Mouse (Mus musculus): ENCODE results near the gene E030018B13Rik. TPM values are rescaled to one million over a fixed set of nuclear protein-coding genes. Genes with fewer than 3 reads are reported as not detected.

E030018B13Rik gene
- polyA plus RNA-seq, 1 experiment from 2014 or later = not detected

- H3K4me3 ChIP-seq (ENCODE audit: low read depth, low read length) = no peak overlapping the region
- H3K27ac ChIP-seq (ENCODE audit: low read depth, low read length) = no peak overlapping the region
- no peaks in the 10 kb centered on the region for H3K36me3 ChIP-seq (ENCODE audit: control insufficient read depth, insufficient read depth, low read length)
- no peak overlapping the region for H3K9ac ChIP-seq (ENCODE audit: low read length)
- WGBS = 34% methylated on average over 4 of the region's 4 CpGs
- no peak for DNase-seq (ENCODE audit: low spot score)
- H3K9me3 ChIP-seq (replicated peaks; ENCODE audit: control insufficient read depth, low read length) = no peaks in the 10 kb centered on the region
- H3K27me3 ChIP-seq (replicated peaks; ENCODE audit: control insufficient read depth, insufficient read depth, low read length) = no peaks in the 10 kb centered on the region
- no peak overlapping the region for H3K4me2 ChIP-seq (ENCODE audit: low read length)
- ATAC-seq = no peak
- H3K4me1 ChIP-seq (ENCODE audit: control insufficient read depth, insufficient read depth, low read length) = peaks cover 28% of the 10 kb centered on the region
Measured at GRCm38 (mm10) chr7:63910912-63911311, 5.7 kb upstream of the E030018B13Rik start.

GRCm38 (mm10) chr7:63911383-63912233, 5.0 kb upstream of the E030018B13Rik start:
- Histone ChIP-seq H3K4me3 (ENCODE audit: low read depth, low read length) (no peak overlapping the region), H3K4me1 (ENCODE audit: control insufficient read depth, insufficient read depth, low read length) (peaks cover 28% of the 10 kb centered on the region), H3K36me3 (ENCODE audit: control insufficient read depth, insufficient read depth, low read length) (no peaks in the 10 kb centered on the region), H3K9me3 (replicated peaks; ENCODE audit: control insufficient read depth, low read length) (no peaks in the 10 kb centered on the region), H3K4me2 (ENCODE audit: low read length) (no peak overlapping the region), H3K27ac (ENCODE audit: low read depth, low read length) (peak overlapping the region; percentile 44), H3K9ac (ENCODE audit: low read length) (no peak overlapping the region), H3K27me3 (replicated peaks; ENCODE audit: control insufficient read depth, insufficient read depth, low read length) (no peaks in the 10 kb centered on the region)
- DNase-seq (ENCODE audit: low spot score) (no peak), ATAC-seq (peak; percentile 32)
- WGBS = 48% methylated on average over 8 of the region's 8 CpGs

- DNase-seq (ENCODE audit: low spot score) = no peak
- H3K4me1 ChIP-seq (ENCODE audit: control insufficient read depth, insufficient read depth, low read length) = peaks cover 28% of the 10 kb centered on the region
- 32% methylated on average over 7 of the region's 7 CpGs for WGBS
Measured at GRCm38 (mm10) chr7:63912234-63912810, 4.3 kb upstream of the E030018B13Rik start.

GRCm38 (mm10) chr7:63912924-63913723, 3.5 kb upstream of the E030018B13Rik start:
- H3K4me2 ChIP-seq (ENCODE audit: low read length) = no peak overlapping the region
- H3K9me3 ChIP-seq (replicated peaks; ENCODE audit: control insufficient read depth, low read length) = no peaks in the 10 kb centered on the region
- no peak for DNase-seq (ENCODE audit: low spot score)
- H3K27ac ChIP-seq (ENCODE audit: low read depth, low read length) = 0 out of 2 replicates have a peak overlapping the region, but pooled peaks have one; percentile 44
- ATAC-seq = no peak
- H3K27me3 ChIP-seq (replicated peaks; ENCODE audit: control insufficient read depth, insufficient read depth, low read length) = no peaks in the 10 kb centered on the region
- no peak overlapping the region for H3K4me3 ChIP-seq (ENCODE audit: low read depth, low read length)
- no peak overlapping the region for H3K9ac ChIP-seq (ENCODE audit: low read length)
- H3K36me3 ChIP-seq (ENCODE audit: control insufficient read depth, insufficient read depth, low read length) = no peaks in the 10 kb centered on the region
- 24% methylated on average over 12 of the region's 12 CpGs for WGBS
- peaks cover 29% of the 10 kb centered on the region for H3K4me1 ChIP-seq (ENCODE audit: control insufficient read depth, insufficient read depth, low read length)

More at GRCm38 (mm10) chr7:63912234-63912810, 4.3 kb upstream of the E030018B13Rik start:
- Histone ChIP-seq H3K9ac (ENCODE audit: low read length) (no peak overlapping the region), H3K4me3 (ENCODE audit: low read depth, low read length) (no peak overlapping the region), H3K36me3 (ENCODE audit: control insufficient read depth, insufficient read depth, low read length) (no peaks in the 10 kb centered on the region), H3K4me2 (ENCODE audit: low read length) (no peak overlapping the region), H3K9me3 (replicated peaks; ENCODE audit: control insufficient read depth, low read length) (no peaks in the 10 kb centered on the region), H3K27ac (ENCODE audit: low read depth, low read length) (peak overlapping the region; percentile 44; the same call in 1 of the 2 replicates), H3K27me3 (replicated peaks; ENCODE audit: control insufficient read depth, insufficient read depth, low read length) (no peaks in the 10 kb centered on the region)
- ATAC-seq = peak; percentile 32

GRCm38 (mm10) chr7:63913724-63914692, 2.6 kb upstream of the E030018B13Rik start:
- Histone ChIP-seq H3K4me3 (ENCODE audit: low read depth, low read length) (no peak overlapping the region), H3K36me3 (ENCODE audit: control insufficient read depth, insufficient read depth, low read length) (no peaks in the 10 kb centered on the region), H3K4me2 (ENCODE audit: low read length) (no peak overlapping the region), H3K4me1 (ENCODE audit: control insufficient read depth, insufficient read depth, low read length) (peaks cover 28% of the 10 kb centered on the region), H3K9ac (ENCODE audit: low read length) (no peak overlapping the region), H3K27ac (ENCODE audit: low read depth, low read length) (0 out of 2 replicates have a peak overlapping the region, but pooled peaks have one; percentile 0), H3K27me3 (replicated peaks; ENCODE audit: control insufficient read depth, insufficient read depth, low read length) (no peaks in the 10 kb centered on the region), H3K9me3 (replicated peaks; ENCODE audit: control insufficient read depth, low read length) (no peaks in the 10 kb centered on the region)
- 54% methylated on average over 10 of the region's 10 CpGs for WGBS
- ATAC-seq = no peak
- no peak for DNase-seq (ENCODE audit: low spot score)

GRCm38 (mm10) chr7:63914891-63915290, 1.8 kb upstream of the E030018B13Rik start:
- DNase-seq (ENCODE audit: low spot score) (no peak), ATAC-seq (no peak)
- WGBS = 98% methylated on average over 2 of the region's 2 CpGs
- no peak overlapping the region for H3K4me3 ChIP-seq (ENCODE audit: low read depth, low read length)
- H3K4me1 ChIP-seq (ENCODE audit: control insufficient read depth, insufficient read depth, low read length) = peaks cover 28% of the 10 kb centered on the region
- no peaks in the 10 kb centered on the region for H3K27me3 ChIP-seq (replicated peaks; ENCODE audit: control insufficient read depth, insufficient read depth, low read length)
- no peak overlapping the region for H3K9ac ChIP-seq (ENCODE audit: low read length)
- no peak overlapping the region for H3K27ac ChIP-seq (ENCODE audit: low read depth, low read length)
- no peaks in the 10 kb centered on the region for H3K9me3 ChIP-seq (replicated peaks; ENCODE audit: control insufficient read depth, low read length)
- H3K36me3 ChIP-seq (ENCODE audit: control insufficient read depth, insufficient read depth, low read length) = no peaks in the 10 kb centered on the region
- no peak overlapping the region for H3K4me2 ChIP-seq (ENCODE audit: low read length)

- DNase-seq (ENCODE audit: low spot score) (peak; percentile 71), ATAC-seq (no peak)
- Histone ChIP-seq H3K4me2 (ENCODE audit: low read length) (no peak overlapping the region), H3K27ac (ENCODE audit: low read depth, low read length) (0 out of 2 replicates have a peak overlapping the region, but pooled peaks have one; percentile 27), H3K4me1 (ENCODE audit: control insufficient read depth, insufficient read depth, low read length) (peaks cover 17% of the 10 kb centered on the region), H3K27me3 (replicated peaks; ENCODE audit: control insufficient read depth, insufficient read depth, low read length) (no peaks in the 10 kb centered on the region), H3K36me3 (ENCODE audit: control insufficient read depth, insufficient read depth, low read length) (no peaks in the 10 kb centered on the region), H3K4me3 (ENCODE audit: low read depth, low read length) (no peak overlapping the region), H3K9me3 (replicated peaks; ENCODE audit: control insufficient read depth, low read length) (no peaks in the 10 kb centered on the region), H3K9ac (ENCODE audit: low read length) (no peak overlapping the region)
- WGBS = 52% methylated on average over 6 of the region's 6 CpGs
Measured at GRCm38 (mm10) chr7:63917693-63918092, 1.0 kb downstream of the E030018B13Rik start.
